Mouse (Mus musculus) CH12.LX (cell line): ENCODE data around the gene Serpinb8.

Experiments
- CTCF ChIP-seq, 2 experiments: IDR thresholded peaks in 1 of 2; conservative IDR thresholded peaks in 1 of 2; 2 replicates each; pipeline ENCODE4 v1.5.1; 2011 to 2012; ENCODE audit warnings: low read depth in 2 of 2, low read length in 2 of 2, improper control_type of control experiment in 1 of 2, inconsistent platforms in 1 of 2, mild to moderate bottlenecking in 1 of 2, moderate library complexity in 1 of 2
- TCF12 ChIP-seq: IDR thresholded peaks from 2 replicates; pipeline ENCODE4 v1.6.1; 2014; ENCODE audit warnings: low read depth, mild to moderate bottlenecking, inconsistent platforms, low read length, improper control_type of control experiment

GRCm38 (mm10) chr1:107576094-107576493 is 13.7 kb upstream of the Serpinb8 start:
- TF ChIP-seq TCF12 (no peak), CTCF (conservative IDR thresholded peaks at IDR 0.05 in 1 of 2, IDR thresholded peaks at IDR 0.05 in 1 of 2; ENCODE audit: low read depth in 2 of 2, low read length in 2 of 2) (no peak)
